Mouse (Mus musculus) gastrocnemius, postnatal 25 days (tissue): Measurements from ENCODE around the gene 4931414P19Rik. TPM values are rescaled to one million over a fixed set of nuclear protein-coding genes. Genes with fewer than 3 reads are reported as not detected.
"Not testable (repeated sequence)": the region's sequence is repeated elsewhere in the genome, so short reads cannot be mapped to it uniquely, and the experiment has no call there.

Source experiments
- DNase-seq: peaks from one replicate; pipeline ENCODE4 v3.0.0; 2022
- total RNA-seq, 2 experiments: library from RNA; stranded (reverse); gene quantifications; 1 replicate in 1 of 2; 2 replicates in 1 of 2; pipeline ENCODE4 v1.2.3; 2021

4931414P19Rik gene
- total RNA-seq, 2 experiments from 2014 or later, result 2.9 to 3.4 TPM

DNA sequence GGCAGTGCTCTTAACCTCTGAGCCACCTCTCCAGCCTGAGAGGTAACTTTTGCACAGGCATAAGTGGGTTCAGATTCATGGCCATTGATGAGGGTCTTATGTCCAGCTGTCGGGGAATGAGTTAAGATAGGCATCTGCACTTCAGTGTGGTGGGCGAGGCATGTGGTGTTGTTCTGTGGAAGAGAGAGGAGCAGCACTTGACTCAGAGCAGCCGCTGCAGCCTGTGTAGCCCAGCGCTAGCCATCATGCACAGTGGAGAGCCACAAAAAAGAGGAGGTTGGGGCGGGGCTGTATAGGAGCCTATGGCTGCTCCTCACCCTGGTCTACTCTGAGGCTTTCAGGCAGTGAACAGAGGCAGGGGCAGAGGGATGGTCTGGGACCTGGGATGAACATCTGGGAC lies 22.3 kb upstream of the 4931414P19Rik start:
- no peak for DNase-seq

DNA sequence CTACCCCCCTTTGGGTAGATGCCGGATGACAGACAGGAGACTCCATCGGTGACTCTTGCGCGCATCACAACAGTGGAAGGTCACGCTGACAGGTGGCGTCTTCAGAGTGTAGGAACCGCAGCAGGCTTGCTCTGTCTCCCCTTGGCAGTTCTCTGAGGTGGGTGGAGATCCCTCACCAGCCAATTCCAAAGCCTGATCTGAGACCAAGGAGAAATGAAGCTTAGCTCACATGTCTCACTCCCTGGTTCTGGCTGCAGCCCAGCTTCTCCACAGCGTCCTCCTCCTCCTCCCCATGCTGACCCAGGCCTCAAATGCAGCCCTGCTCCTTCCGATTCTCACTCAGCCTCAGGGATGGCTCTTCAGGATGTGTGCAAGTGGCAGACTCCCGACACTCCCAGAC lies 19.2 kb upstream of the 4931414P19Rik start:
- no peak for DNase-seq

DNA sequence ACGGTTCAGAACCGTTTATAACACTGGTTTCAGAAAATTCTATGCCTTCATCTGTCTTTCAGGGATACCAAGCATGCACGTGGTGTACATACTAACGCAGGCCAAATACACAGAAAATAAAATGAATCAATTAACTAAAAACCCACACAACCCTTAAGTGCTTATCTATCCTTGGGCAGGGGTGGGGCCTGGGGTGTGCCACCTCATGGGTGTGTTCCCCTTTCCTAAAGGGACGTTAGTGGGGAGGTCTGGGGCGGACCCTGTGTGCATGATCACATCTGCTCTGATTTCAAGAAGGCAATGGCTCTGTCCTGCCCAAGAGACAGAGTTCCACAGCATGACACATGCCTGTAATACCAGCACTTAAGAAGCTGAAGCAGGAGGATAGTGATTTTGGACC lies 17.5 kb upstream of the 4931414P19Rik start:
- no peak for DNase-seq

DNA sequence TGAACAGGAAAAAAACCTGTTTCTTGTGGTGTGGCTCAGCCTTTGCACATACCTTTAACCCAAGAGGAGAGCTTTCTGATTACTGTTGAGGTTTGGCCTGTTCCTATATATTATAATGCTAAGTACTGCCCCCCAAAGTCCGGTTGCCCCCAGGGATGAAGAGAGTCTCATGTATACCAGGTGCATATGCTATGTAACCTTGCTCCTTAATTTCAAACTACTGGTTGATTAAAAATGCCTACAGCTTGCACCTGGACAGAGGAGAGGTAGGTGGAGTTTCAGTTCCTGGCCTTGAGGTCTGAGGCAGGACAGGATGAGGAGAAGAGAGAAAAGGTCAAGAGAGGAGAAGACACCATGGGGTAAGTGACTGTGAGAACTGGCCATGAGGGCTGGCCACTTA lies 15.3 kb upstream of the 4931414P19Rik start, which contains the start of gene Psmb11:
Psmb11 (plus strand) TSS at position 301 of the 400 bp plus-strand sequence.
- DNase-seq, result no peak

DNA sequence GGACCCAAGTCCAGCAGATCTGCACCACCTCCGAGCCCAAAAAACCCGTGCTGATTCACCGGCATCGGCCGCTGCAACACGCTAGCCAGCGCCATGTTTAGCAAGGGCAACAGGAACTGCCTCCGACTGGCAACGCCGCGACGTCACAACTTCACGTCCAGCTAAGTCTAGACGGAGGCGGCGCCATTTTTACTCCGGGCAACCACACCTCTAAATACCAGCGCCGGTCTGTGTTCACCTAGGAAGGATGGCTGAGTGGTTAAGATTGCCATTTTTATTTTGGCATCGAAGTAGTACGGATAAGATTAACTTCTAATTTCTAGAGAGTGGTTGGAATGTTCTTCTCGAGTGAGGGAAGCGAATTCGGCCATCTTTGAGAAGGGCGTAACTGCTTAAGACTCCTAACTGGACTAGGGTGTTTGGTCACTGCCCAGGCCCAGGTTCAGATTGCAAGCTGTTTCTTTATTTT lies 12.1 kb upstream of the 4931414P19Rik start, which contains the start of gene Psmb5:
Psmb5 (minus strand) TSS at position 126 of the 469 bp plus-strand sequence.
- DNase-seq, result peak; percentile 79

DNA sequence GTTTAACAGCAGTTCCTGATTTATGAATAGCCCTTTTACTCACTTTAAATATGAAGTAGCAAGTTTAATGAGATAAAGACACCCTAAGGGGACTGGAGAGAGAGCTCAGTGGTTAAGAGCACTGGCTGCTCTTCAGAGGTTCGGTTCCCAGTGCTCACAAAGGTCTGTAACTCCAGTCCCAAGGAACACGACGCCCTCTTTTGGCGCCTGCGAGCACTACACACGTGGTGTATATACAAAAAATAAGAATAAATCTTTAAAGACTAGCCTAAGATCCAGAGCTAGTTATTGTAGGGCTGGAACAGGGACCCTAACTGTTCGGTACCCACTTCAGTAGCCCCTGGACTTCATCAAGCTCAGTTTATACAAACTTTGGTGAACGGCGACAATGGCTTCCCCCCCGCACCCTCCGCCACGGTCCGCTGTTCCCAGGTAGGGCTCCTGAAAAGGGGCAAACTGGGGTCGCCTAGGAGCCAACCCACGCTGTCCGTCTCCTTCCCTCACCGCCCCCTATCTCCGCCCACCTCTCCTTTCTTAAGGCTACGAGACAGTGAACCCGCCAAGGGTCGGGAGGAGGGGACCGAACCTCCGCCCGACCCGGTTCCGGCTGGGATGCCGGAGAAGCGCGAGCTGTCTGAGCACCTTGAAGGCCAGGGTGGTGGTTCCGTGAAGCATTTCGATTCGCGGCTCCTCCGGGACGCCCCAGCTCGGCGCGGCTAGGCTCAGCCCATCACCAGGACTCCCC lies 11.5 kb upstream of the 4931414P19Rik start:
- DNase-seq, result no peak

DNA sequence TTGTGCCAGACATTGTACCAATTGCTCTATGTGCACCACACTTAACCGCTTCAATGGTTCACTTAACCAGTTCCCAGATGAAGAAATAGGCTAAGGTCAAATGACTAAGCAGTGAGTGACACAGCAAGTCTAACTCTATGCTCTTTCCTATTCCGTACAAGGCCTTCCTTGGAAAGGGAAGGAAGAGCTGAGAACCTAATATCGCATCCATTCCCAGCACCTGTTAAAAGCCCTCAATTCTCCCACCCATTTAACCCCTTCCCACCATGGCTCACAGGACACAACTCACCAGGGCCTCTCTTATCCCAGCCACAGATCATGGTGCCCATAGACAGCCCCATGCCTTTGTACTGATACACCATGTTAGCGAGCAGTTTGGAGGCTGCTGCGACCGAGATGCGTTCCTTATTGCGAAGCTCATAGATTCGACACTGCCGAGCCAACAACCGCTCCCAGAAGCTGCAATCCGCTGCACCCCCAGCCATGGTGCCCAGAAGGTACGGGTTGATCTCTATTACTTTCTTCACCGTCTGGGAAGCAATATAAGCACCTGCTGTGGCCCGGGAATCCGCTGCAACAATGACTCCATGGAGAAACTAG lies 10.5 kb upstream of the 4931414P19Rik start:
- no peak for DNase-seq

DNA sequence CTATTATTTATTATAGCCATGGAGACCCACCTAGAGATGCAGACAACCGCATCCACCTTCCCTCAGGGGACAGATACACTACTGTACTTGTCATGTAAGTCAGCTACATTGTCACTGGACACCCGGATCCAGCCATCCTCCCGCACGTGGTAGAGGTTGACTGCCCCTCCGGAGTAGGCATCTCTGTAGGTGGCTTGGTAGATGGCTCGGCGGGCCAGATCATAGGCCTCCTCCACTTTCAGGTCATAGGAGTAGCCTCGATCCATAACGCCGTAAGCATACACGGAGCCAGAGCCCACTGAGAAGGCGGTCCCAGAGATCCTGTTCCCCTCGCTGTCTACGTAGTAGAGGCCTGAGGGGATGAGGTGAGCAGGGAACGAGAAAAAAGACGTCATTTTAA lies 8.3 kb upstream of the 4931414P19Rik start:
- not testable (repeated sequence) for DNase-seq

DNA sequence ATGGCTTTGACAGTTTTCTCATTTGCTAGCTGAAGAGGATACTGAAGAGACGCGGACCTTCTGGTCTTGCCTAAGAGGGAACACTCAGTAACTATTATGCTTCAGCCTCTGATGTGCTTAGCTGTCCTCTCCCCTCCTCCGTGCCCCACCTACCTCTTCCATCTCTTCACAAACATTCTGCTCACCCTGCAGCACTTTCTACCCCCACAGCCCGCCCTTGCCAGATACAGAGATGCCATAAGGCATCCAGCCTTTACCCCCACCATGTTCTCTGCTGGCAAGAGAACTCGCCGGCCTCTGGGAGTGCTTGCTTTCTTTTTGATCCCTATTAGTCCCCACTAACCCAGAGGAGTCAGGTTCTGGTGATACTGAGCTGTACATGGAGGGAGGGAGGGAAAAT lies 4.9 kb upstream of the 4931414P19Rik start:
- no peak for DNase-seq

DNA sequence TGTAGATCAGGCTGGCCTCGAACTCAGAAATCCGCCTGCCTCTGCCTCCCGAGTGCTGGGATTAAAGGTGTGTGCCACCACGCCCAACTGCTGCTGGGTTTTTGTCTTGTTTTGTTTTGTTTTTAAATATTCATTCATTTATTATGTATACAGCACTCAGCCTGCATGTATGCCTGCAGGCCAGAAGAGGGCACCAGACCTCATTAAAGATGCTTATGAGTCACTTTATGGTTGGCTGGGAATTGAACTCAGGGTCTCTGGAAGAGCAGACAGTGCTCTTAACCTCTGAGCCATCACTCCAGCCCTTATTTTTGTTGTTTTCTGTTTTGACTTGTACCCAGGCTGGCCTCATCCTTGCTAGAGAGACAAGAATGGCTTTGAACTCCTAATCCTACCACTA lies 4.2 kb upstream of the 4931414P19Rik start:
- no peak for DNase-seq

DNA sequence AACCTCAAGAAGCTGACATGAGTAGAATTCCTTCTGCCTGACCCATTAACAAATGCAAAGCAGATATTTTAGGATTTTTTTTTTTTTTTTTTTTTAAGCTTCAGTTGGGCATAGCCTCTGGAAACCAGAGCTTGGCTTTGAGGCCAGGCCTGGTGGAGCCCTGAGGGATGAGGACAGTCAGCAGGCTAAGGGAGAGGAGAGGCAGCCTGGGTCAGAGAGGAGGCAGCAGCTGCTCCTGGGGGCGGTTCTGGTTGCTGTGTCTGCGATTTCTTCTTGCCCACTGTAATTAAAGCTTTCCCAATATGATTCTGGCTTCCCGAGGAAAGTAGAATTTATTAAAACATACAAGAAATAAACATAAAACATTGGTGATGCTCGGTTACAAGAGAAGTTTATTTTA lies 3.5 kb upstream of the 4931414P19Rik start:
- DNase-seq, result no peak

DNA sequence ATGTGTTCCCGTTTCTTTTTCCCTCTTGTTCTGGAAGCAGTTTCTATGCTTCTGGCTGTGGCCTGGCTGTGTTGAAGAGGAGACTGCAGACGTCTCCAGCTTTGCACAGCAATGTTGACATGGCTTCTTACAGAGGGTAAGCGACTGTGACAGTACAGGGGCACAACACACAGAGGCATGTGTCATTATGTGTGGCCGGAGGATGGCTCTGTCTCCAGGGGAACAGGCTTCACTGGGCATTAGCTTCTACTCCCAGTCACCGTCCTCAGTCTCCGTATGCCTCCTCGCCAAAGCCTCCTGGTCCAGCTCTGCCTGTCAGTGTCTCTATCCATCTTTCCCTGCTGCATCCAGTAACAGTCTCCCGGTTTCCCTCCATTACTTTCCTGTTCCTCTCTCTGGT lies 1.4 kb upstream of the 4931414P19Rik start:
- no peak for DNase-seq

DNA sequence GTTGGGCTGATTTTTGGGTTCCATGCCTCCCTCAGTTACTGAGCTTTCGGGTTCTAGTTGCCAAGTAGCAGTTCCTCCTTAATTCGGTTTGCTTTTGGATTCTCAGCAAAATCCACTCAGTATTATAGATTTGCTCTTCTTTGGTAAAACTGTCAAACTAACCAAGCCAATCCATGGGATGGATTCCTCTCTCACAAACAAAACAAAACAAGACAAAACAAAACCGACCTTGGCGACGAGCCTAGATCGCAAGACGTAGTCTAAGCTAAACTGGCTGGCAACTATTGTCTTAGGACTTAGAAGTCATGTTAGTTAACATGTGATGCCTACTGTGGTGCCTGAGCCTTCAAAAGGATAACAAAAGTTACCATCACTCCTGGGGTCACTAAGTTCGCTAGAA lies 2.1 kb downstream of the 4931414P19Rik start:
- DNase-seq, result no peak

DNA sequence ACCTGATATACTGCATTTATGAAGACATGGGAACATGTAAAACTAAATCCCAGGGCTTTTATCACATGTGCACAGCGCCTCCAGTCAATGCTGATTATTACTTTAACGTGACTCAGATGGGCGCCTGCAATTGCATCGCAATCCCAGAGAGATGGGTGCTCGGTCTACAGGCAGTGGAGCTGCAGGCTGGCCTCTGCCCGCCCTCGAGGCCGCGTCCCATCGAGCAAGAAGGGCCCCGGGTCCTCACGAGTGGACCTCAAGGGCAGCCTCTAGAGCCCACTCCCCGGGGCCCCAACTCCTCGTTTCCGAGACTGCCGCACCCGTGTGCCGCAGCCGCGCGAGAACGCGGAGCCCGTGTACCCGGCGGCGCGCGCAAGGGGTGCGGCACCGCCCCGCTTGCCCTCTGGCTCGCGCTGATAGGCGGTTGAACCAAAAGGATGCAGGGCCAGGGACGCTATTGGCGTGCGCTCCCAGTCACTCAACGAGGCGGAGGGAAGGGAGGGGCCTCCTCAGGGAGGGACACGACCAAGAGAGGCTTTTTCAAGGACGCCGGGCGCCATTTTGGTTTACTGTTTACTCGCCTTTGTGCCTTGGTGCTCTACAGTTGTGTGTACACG lies 2.6 kb downstream of the 4931414P19Rik start:
- peak; percentile 96 for DNase-seq

DNA sequence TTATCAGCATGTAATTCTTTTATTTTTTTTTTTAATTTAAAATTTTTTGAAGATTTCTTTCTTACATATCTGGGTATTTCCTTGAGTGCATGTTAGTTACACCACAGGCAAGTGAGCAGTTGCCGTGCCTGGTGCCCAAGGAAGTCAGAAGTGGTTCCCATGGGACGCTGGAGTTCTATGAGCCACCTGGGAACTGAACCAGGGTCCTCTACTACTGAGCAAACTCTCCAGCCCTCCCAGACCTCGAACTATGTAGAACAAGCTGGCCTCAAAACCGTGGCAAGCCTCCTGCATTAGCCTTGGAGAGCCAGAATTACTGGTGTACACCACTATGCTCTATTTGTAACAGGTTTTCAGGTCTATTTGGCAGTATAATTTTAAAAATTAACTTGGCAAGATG lies 3.2 kb downstream of the 4931414P19Rik start:
- DNase-seq, result no peak

DNA sequence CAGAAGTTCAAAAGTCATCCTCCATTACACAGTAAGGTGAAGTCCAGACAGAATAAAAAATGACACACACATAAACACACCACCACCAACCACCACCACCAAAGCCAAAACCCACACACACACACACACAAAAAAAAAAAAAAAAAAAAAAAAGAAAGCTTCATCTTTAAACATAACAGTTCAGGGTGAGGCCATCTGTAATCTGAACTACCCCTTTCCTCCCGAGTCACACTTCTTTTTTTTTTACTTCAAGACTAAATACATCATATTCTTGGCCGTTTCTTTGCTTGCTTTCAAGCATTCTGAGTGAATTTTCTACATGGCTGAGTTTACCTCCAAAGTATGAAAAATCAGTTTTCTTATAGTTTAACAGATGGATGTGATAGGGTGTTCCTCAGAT lies 4.2 kb downstream of the 4931414P19Rik start:
- DNase-seq, result no peak

DNA sequence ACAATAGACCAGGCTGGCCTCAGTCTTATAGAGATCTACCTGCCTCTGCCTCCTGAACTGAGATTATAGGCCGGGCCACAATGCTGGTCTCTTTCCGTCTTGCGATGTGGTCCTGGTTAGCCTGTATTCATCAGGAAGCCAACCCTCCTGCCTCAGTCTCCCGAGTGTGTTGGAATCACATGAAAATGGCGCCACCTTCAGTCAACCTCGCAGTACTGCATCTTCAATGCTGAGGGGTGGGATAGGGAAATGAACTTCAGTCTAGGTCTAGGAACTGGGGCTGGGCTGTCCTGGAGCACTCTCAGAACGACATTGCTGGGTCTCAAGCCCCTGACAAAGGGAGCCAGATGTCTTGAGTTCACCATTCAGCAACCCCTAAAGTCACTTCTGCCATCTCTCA lies 8.7 kb downstream of the 4931414P19Rik start:
- DNase-seq, result no peak

DNA sequence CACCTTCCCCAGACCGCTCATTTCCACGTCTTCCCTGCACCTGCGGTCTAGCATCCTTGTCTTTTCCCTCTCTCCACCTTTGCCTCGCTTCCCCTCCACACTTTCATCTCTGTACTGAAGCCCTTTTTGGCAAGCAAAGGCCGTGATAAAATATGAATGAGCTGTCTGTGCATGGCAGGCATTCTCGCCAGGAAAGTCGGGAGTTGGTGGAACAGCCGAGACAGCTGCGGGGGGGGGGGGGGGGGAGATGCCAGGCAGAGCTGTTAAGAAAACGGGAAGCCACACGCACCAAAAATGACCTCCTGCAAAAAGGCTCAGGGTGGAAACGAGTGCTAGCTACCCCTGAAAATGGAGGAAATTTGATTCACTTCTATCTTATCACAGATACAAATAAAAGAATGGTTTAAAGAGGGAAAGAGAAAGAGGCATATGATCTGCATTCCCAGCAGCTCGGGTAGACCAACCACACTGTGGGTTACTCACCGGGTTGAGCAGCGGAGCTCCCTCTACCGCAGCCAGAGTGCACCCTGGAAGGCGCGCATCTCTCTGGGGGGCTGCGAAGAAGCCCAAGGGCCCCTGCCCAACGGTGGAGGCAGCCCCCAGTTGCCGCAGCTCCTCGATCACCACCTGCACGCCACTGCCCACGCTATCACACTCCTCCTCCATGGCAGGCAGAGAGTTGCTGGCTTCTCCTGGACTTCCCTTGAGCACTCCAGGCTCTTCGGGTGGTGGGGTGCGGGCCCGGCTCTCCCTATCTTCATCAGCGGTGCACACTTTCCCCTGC lies 11.0 kb downstream of the 4931414P19Rik start:
- no peak for DNase-seq

DNA sequence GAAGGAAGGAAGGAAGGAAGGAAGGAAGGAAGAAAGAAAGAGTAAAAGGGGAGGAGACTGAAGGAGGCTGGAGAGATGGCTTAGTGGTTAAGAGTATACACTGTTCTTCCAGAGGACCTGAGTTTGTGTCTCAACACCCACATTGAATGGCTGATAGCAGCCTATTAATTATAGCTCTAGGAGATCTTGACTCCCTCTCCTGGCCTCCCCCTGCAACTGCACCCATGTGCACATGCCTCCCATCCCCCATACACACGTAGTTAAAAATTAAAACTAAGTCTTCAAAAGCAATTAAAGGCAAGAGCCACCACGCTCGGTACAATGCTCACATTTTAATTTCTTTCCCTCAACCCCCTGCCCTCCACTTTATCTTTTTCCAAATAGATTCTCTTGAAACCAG lies 11.7 kb downstream of the 4931414P19Rik start:
- DNase-seq, result no peak

DNA sequence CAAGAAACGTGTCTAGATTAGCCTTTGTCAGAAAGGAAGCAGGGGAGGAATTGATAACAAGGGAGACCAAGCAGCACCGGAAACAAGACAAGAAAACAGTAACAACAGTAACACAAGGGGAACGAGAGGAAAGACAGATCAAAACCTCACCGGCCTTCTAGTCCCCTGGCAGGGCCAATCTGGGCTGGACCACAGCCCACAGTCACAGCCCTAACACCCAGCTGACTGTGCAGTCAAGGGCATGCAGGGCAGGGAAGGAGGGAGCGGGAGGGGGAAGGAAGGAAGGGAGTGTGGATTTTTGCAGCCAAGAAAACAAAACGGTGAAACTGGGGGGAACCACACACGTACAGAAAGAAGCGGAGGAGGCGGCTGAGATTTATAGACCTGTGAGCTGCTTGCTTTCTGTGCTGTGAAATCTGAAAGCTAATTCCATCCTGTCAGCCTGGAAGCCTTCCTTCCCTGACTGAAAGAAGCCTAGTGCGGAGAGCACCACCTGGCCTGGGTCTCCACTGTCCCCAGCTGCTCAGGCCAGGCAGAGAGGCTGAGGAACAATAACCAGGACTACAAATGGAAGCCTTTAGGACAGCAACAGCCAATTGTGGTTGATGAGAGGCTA lies 13.4 kb downstream of the 4931414P19Rik start:
- no peak for DNase-seq

DNA sequence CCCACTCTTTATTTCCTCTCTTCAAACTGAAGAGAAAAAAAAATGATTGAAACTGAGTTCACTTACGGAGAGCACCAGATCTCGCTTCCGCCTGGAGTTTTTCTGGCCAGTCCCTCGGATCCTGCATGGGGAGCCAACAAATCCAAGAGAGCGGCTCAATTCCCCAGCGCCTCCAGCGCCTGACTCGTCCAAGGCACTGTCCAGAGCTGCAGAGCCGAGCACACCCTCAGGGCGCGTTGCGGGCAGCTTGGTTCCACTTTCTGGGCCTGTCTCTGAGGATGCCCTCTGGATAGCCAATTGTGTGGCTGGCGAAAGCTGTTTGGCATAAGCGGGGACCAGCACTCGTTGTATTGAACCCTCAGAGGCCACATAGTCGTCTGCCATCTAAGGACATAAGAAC lies 14.7 kb downstream of the 4931414P19Rik start:
- DNase-seq, result no peak
